Mouse (Mus musculus): ENCODE measurements at regions not wholly inside any gene's neighbourhood (a gene's known extent, or its start where the extent isn't known, plus 50 kb on each side); places are given as distances from the start of the nearest gene placed in this dataset.

- H3K4me3 ChIP-seq, result no peak overlapping the region
- no peak overlapping the region for H3K27ac ChIP-seq
- H3K36me3 ChIP-seq (ENCODE audit: control insufficient read depth, insufficient read depth, low read length), result no peaks in the 10 kb centered on the region
- WGBS, result 22% methylated on average over 4 of the region's 4 CpGs
- no peak overlapping the region for H3K9ac ChIP-seq (ENCODE audit: low read depth, low read length)
- H3K4me1 ChIP-seq (ENCODE audit: control insufficient read depth, insufficient read depth, low read length), result no peaks in the 10 kb centered on the region
- H3K27me3 ChIP-seq (ENCODE audit: control insufficient read depth, insufficient read depth, low read length), result no peaks in the 10 kb centered on the region
- intact Hi-C loops (cut with DNase I), result no loop called here
- DNase-seq, result no peak
- no peak for TF ChIP-seq EP300 (IDR thresholded peaks at IDR 0.05; ENCODE audit: insufficient read depth, low read depth, low read length)
- TF ChIP-seq CTCF (IDR thresholded peaks at IDR 0.05), result no peak
- TF ChIP-seq POLR2A (IDR thresholded peaks at IDR 0.05; ENCODE audit: insufficient read depth, low read depth, low read length), result no peak
- no peaks in the 10 kb centered on the region for H3K79me2 ChIP-seq (replicated peaks; ENCODE audit: control insufficient read depth, insufficient read depth, low read length)
Observed at GRCm38 (mm10) chr8:80253541-80253940, 195.7 kb upstream of the Hhip start.

GRCm38 (mm10) chr8:80251595-80251994, 193.8 kb upstream of the Hhip start:
- Histone ChIP-seq H3K79me2 (replicated peaks; ENCODE audit: control insufficient read depth, insufficient read depth, low read length) (no peaks in the 10 kb centered on the region), H3K27ac (no peak overlapping the region), H3K4me1 (ENCODE audit: control insufficient read depth, insufficient read depth, low read length) (no peaks in the 10 kb centered on the region), H3K9ac (ENCODE audit: low read depth, low read length) (no peak overlapping the region), H3K36me3 (ENCODE audit: control insufficient read depth, insufficient read depth, low read length) (no peaks in the 10 kb centered on the region), H3K27me3 (ENCODE audit: control insufficient read depth, insufficient read depth, low read length) (no peaks in the 10 kb centered on the region), H3K4me3 (no peak overlapping the region)
- no peak for TF ChIP-seq CTCF (IDR thresholded peaks at IDR 0.05)
- no peak for TF ChIP-seq EP300 (IDR thresholded peaks at IDR 0.05; ENCODE audit: insufficient read depth, low read depth, low read length)
- no peak for TF ChIP-seq POLR2A (IDR thresholded peaks at IDR 0.05; ENCODE audit: insufficient read depth, low read depth, low read length)
- intact Hi-C loops (cut with DNase I), result no loop called here
- WGBS, result 32% methylated on average over 3 of the region's 3 CpGs
- no peak for DNase-seq

DNA sequence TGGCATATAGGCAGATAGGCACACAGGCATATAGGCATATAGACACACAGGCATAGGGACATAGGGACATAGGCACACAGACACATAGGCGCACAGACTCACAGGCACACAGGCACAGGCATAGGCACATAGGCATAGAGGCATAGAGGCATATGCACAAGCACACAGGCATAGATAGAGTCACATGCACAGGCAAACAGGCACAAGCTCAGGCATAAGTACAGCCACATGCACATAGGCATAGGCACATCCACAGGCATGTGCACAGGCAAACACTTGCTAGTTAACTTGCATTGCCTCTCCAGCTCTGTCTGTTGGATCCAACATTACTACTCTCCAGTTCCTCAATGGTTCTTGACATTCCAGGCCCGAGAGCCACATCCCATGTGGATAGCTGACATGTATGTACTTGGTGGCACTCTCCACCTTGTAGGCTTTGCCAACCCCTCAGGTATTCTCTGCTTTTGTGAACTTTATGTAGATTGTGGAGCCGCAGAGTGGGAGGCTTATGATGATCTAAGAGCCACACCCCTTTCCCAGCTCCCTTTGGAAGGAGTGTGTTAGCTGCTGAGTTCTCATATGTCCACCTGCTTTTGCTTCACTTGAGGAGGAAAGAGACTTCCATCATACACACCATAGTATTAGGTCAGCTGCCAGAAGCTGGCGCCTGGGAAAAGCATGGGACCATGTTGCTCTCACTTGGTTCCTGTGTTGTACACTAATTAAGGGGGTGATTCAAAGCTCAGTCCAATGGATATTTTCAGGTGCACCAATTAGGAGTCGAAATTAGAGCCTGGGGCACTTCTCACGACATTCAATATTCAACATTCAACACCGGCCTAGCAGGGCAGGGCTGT, 192.7 kb upstream of the Hhip start:
- intact Hi-C loops (cut with DNase I), result no loop called here
- 85% methylated on average over 7 of the region's 7 CpGs for WGBS
- Histone ChIP-seq H3K27me3 (ENCODE audit: control insufficient read depth, insufficient read depth, low read length) (no peaks in the 10 kb centered on the region), H3K4me3 (no peak overlapping the region), H3K79me2 (replicated peaks; ENCODE audit: control insufficient read depth, insufficient read depth, low read length) (no peaks in the 10 kb centered on the region), H3K36me3 (ENCODE audit: control insufficient read depth, insufficient read depth, low read length) (no peaks in the 10 kb centered on the region), H3K4me1 (ENCODE audit: control insufficient read depth, insufficient read depth, low read length) (no peaks in the 10 kb centered on the region), H3K27ac (no peak overlapping the region), H3K9ac (ENCODE audit: low read depth, low read length) (no peak overlapping the region)
- TF ChIP-seq POLR2A (IDR thresholded peaks at IDR 0.05; ENCODE audit: insufficient read depth, low read depth, low read length) (no peak), CTCF (IDR thresholded peaks at IDR 0.05) (no peak), EP300 (IDR thresholded peaks at IDR 0.05; ENCODE audit: insufficient read depth, low read depth, low read length) (no peak)
- DNase-seq, result no peak

DNA sequence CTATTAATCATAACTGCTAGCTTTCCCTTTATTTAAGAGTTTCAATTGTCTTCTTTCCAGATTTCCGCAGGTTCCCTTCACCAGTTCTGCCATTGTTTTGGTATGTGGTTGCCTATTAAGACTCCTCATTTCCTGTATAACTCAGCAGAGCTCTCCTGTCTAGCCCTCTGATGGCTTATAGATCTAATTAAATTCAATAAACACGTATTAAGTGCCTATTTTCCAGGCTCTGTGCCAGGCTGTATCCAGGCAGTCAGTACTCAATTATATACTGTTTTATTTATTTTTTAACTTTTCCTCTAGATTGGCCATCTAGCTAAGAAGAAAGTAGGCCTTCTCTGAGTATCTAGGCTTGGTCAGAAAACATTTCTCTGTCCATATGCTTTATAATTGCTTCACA, 192.0 kb upstream of the Hhip start:
- no peak for DNase-seq
- intact Hi-C loops (cut with DNase I), result no loop called here
- no peak overlapping the region for H3K9ac ChIP-seq (ENCODE audit: low read depth, low read length)
- WGBS, result 50% methylated on average over 2 of the region's 2 CpGs
- no peak overlapping the region for H3K27ac ChIP-seq
- no peaks in the 10 kb centered on the region for H3K79me2 ChIP-seq (replicated peaks; ENCODE audit: control insufficient read depth, insufficient read depth, low read length)
- no peaks in the 10 kb centered on the region for H3K4me1 ChIP-seq (ENCODE audit: control insufficient read depth, insufficient read depth, low read length)
- H3K27me3 ChIP-seq (ENCODE audit: control insufficient read depth, insufficient read depth, low read length), result no peaks in the 10 kb centered on the region
- H3K4me3 ChIP-seq, result no peak overlapping the region
- TF ChIP-seq CTCF (IDR thresholded peaks at IDR 0.05), result no peak
- no peak for TF ChIP-seq EP300 (IDR thresholded peaks at IDR 0.05; ENCODE audit: insufficient read depth, low read depth, low read length)
- no peak for TF ChIP-seq POLR2A (IDR thresholded peaks at IDR 0.05; ENCODE audit: insufficient read depth, low read depth, low read length)
- H3K36me3 ChIP-seq (ENCODE audit: control insufficient read depth, insufficient read depth, low read length), result no peaks in the 10 kb centered on the region

DNA sequence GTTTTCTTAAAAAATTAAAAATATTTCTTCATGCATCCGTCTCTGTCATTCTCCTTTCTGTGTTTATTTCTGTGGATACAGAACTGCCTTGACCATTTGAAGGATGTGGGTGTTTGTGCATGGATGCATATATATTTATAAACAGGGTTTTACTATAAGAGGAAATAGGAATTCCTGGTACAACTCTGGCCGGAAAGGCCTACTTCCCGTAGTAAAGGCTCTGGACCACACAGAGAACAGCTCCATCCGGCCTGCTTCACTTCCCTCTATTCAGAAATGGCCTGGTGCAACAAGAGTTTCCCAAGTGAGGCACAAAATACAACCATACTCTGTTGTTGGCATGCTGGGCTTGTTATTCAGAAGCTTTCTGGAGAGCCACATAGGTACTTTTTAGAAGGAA, 182.1 kb upstream of the Hhip start:
- Histone ChIP-seq H3K79me2 (replicated peaks; ENCODE audit: control insufficient read depth, insufficient read depth, low read length) (no peaks in the 10 kb centered on the region), H3K27me3 (ENCODE audit: control insufficient read depth, insufficient read depth, low read length) (no peaks in the 10 kb centered on the region), H3K27ac (no peak overlapping the region), H3K36me3 (ENCODE audit: control insufficient read depth, insufficient read depth, low read length) (no peaks in the 10 kb centered on the region), H3K4me1 (ENCODE audit: control insufficient read depth, insufficient read depth, low read length) (no peaks in the 10 kb centered on the region), H3K9ac (ENCODE audit: low read depth, low read length) (no peak overlapping the region), H3K4me3 (no peak overlapping the region)
- 59% methylated on average over 4 of the region's 4 CpGs for whole genome bisulfite sequencing
- intact Hi-C loops (cut with DNase I), result no loop called here
- no peak for DNase-seq
- no peak for TF ChIP-seq CTCF (IDR thresholded peaks at IDR 0.05)
- TF ChIP-seq POLR2A (IDR thresholded peaks at IDR 0.05; ENCODE audit: insufficient read depth, low read depth, low read length), result no peak
- TF ChIP-seq EP300 (IDR thresholded peaks at IDR 0.05; ENCODE audit: insufficient read depth, low read depth, low read length), result no peak

GRCm38 (mm10) chr8:80210361-80210760, 152.6 kb upstream of the Hhip start:
- 75% methylated on average over 1 of the region's 1 CpGs for WGBS
- H3K4me1 ChIP-seq (ENCODE audit: control insufficient read depth, insufficient read depth, low read length), result no peaks in the 10 kb centered on the region
- H3K27ac ChIP-seq, result no peak overlapping the region
- H3K4me3 ChIP-seq, result no peak overlapping the region
- H3K36me3 ChIP-seq (ENCODE audit: control insufficient read depth, insufficient read depth, low read length), result no peaks in the 10 kb centered on the region
- no peaks in the 10 kb centered on the region for H3K27me3 ChIP-seq (ENCODE audit: control insufficient read depth, insufficient read depth, low read length)
- DNase-seq, result no peak
- H3K79me2 ChIP-seq (replicated peaks; ENCODE audit: control insufficient read depth, insufficient read depth, low read length), result no peaks in the 10 kb centered on the region
- no peak overlapping the region for H3K9ac ChIP-seq (ENCODE audit: low read depth, low read length)
- TF ChIP-seq EP300 (IDR thresholded peaks at IDR 0.05; ENCODE audit: insufficient read depth, low read depth, low read length) (no peak), POLR2A (IDR thresholded peaks at IDR 0.05; ENCODE audit: insufficient read depth, low read depth, low read length) (no peak), CTCF (IDR thresholded peaks at IDR 0.05) (no peak)
- intact Hi-C loops (cut with DNase I), result no loop called here
